Mouse (Mus musculus): ENCODE measurements at regions not wholly inside any gene's neighbourhood (a gene's known extent, or its start where the extent isn't known, plus 50 kb on each side); places are given as distances from the start of the nearest gene placed in this dataset.

DNA sequence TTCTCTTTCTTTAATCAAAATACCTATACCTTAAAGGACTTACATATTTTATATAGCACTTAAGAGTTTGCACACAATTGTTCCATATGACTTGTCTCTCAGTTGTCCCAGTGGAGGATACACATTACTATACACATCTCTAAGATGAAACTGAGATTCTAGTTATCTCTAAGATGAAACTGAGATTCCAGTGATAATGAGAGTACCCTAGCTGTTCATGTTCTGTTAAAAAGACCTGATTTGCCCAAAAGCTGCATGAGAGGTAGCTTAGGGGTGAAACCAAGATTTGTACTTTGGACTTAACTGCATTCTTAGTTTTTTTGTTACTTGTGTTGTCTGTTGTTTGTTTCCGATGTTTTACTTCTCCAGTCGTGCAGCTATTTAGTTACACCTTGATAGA lies 320.3 kb upstream of the Ldb2 start:
- no peak; the same call in 1 of the 2 replicates for TF ChIP-seq IRF4 (IDR thresholded peaks at IDR 0.05; ENCODE audit: low read depth, low read length)
- no peak for TF ChIP-seq MAFK (IDR thresholded peaks at IDR 0.05; ENCODE audit: insufficient replicate concordance, low read length)
- TF ChIP-seq CTCF (conservative IDR thresholded peaks at IDR 0.05 in 1 of 2, IDR thresholded peaks at IDR 0.05 in 1 of 2; ENCODE audit: low read depth in 2 of 2, low read length in 2 of 2): no peak
- TF ChIP-seq POLR2AphosphoS2 (IDR thresholded peaks at IDR 0.05; ENCODE audit: low read depth, low read length): no peak
- TF ChIP-seq RAD21 (IDR thresholded peaks at IDR 0.05; ENCODE audit: low read depth, low read length): no peak
- TF ChIP-seq E2F4 (IDR thresholded peaks at IDR 0.05; ENCODE audit: insufficient replicate concordance, low read depth, low read length): no peak
- TF ChIP-seq MAX (IDR thresholded peaks at IDR 0.05; ENCODE audit: low read length): no peak
- TF ChIP-seq ZKSCAN1 (IDR thresholded peaks at IDR 0.05; ENCODE audit: borderline replicate concordance, low read depth, low read length): no peak
- TF ChIP-seq EP300 (IDR thresholded peaks at IDR 0.05; ENCODE audit: low read length): peak; percentile 74
- no peak for TF ChIP-seq SMC3 (IDR thresholded peaks at IDR 0.05; ENCODE audit: low read depth, low read length)
- TF ChIP-seq CHD2 (IDR thresholded peaks at IDR 0.05; ENCODE audit: low read length): no peak
- TF ChIP-seq ETS1 (conservative IDR thresholded peaks at IDR 0.05; ENCODE audit: low read depth, low read length): no peak
